Mouse (Mus musculus) ovary, postnatal 14 days (tissue): ENCODE measurements around the gene Rnf182.

ENCODE experiments used
- DNase-seq: peaks from one replicate; pipeline ENCODE4 v3.0.0; 2022; ENCODE audit warnings: low spot score

Rnf182 gene

GRCm38 (mm10) chr13:43698506-43698905, 83.0 kb downstream of the Rnf182 start:
- no peak for DNase-seq

- no peak for DNase-seq
Observed at GRCm38 (mm10) chr13:43703471-43703870, 88.0 kb downstream of the Rnf182 start.

DNA sequence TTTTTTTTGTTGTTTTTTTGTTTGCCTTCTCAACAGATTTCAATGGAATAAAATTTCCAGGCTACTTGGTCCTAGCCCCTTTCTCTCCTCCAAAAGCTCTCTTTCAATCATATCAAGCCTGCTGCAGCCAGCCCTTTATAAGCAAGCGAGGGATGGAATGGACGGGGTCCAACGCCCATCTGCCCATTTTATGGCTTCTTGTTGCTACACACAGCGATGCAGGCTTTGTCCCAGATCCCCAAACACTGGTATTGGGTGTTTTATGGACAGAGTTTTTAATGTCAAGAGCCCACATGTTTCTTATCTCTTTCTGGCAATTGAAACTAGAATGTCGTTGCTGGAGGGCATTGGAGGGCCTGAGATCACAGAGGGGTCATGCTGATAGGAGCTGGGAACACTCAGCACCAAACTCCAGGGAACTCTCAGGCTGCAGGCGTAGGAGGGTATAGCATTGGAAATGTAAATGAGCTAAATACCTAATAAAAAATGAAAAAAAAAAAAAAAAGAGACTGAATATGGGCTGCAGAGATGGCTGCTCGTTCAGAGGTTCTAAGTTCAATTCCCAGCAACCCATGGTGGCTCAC, 89.1 kb downstream of the Rnf182 start:
- DNase-seq: no peak

- no peak for DNase-seq
Observed at GRCm38 (mm10) chr13:43706387-43706786, 90.9 kb downstream of the Rnf182 start.

- DNase-seq: no peak
Observed at GRCm38 (mm10) chr13:43709529-43709928, 94.0 kb downstream of the Rnf182 start.

- no peak for DNase-seq
Observed at GRCm38 (mm10) chr13:43711708-43712314, 96.3 kb downstream of the Rnf182 start.

GRCm38 (mm10) chr13:43714741-43715140, 99.2 kb downstream of the Rnf182 start:
- no peak for DNase-seq

- no peak for DNase-seq
Observed at GRCm38 (mm10) chr13:43715466-43715865, 100.0 kb downstream of the Rnf182 start.

DNA sequence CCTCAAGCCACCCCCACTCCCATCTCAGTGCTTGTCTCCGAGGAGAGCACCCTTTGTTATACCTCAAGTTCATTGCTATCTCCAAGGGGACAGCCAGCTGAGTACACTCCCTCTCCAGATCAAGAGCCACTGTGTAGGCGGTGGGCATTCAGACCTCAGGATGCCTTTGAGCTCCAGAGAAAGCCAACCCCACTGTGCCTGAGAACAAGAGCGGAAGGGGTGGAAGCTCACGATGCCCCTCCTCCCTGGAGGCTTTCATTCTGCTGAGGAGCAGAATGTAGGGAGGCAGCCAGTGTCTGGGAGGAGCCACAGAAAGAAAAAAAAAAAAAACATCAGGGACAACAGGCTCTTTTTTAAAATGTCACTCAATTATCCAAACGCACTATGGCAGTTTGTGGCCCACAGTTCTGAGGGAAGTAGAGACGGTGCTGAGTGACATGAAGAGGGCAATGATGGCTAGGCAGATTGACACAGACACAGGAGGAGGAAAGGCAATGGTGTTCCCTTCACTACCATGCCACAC, 101.1 kb downstream of the Rnf182 start:
- no peak for DNase-seq

GRCm38 (mm10) chr13:43718173-43718572, 102.7 kb downstream of the Rnf182 start:
- no peak for DNase-seq

GRCm38 (mm10) chr13:43720496-43720895, 105.0 kb downstream of the Rnf182 start:
- DNase-seq: no peak
